Mouse (Mus musculus) kidney, embryonic 14.5 days (tissue): ENCODE measurements at regions not wholly inside any gene's neighbourhood (a gene's known extent, or its start where the extent isn't known, plus 50 kb on each side); places are given as distances from the start of the nearest gene placed in this dataset.
"Not testable (repeated sequence)": the region's sequence is repeated elsewhere in the genome, so short reads cannot be mapped to it uniquely, and the experiment has no call there.

Experiments
- ATAC-seq: fragments of 200-750 bp; cut with Nextera tagmentation; 2 replicates; pipeline ENCODE4 v1.8.0; 2017; ENCODE audit warnings: moderate number of reproducible peaks, mild to moderate bottlenecking, moderate TSS enrichment, moderate library complexity; ENCODE audit not compliant: low FRiP score, low TSS enrichment
- H3K27ac ChIP-seq: fragments of 300-500 bp; sonication (generic); 2 replicates; pipeline ENCODE4 v1.5.1; 2014; ENCODE audit warnings: low read depth, mild to moderate bottlenecking, low read length, moderate library complexity, mixed read lengths
- H3K27me3 ChIP-seq: fragments of 300-500 bp; sonication (generic); 2 replicates; pipeline ENCODE4 v1.6.1; 2014; ENCODE audit warnings: mild to moderate bottlenecking, low read length; ENCODE audit not compliant: control insufficient read depth, insufficient read depth
- H3K36me3 ChIP-seq: fragments of 300-500 bp; sonication (generic); 2 replicates; pipeline ENCODE4 v1.6.1; 2014; ENCODE audit warnings: low read length, mixed read lengths; ENCODE audit not compliant: control insufficient read depth, insufficient read depth
- H3K4me1 ChIP-seq: fragments of 300-500 bp; sonication (generic); 2 replicates; pipeline ENCODE4 v1.6.1; 2014; ENCODE audit warnings: low read length, mixed read lengths; ENCODE audit not compliant: control insufficient read depth, insufficient read depth
- H3K4me2 ChIP-seq: fragments of 300-500 bp; sonication (generic); replicated peaks from 2 replicates; pipeline ENCODE4 v1.6.1; 2014; ENCODE audit warnings: low read depth, mild to moderate bottlenecking, low read length
- H3K4me3 ChIP-seq: fragments of 300-500 bp; sonication (generic); 2 replicates; pipeline ENCODE4 v1.5.1; 2014; ENCODE audit warnings: mild to moderate bottlenecking, low read length
- H3K9ac ChIP-seq: fragments of 300-500 bp; sonication (generic); 2 replicates; pipeline ENCODE4 v1.6.1; 2014; ENCODE audit warnings: low read depth, mild to moderate bottlenecking, low read length, moderate library complexity
- H3K9me3 ChIP-seq: fragments of 300-500 bp; sonication (generic); 2 replicates; pipeline ENCODE4 v1.6.1; 2016; ENCODE audit warnings: low read length; ENCODE audit not compliant: control insufficient read depth
- WGBS: fragments of 180-500 bp; shearing (Covaris S2); extraction: QIAGEN DNeasy Blood & Tissue Kit; methylation state at CpG from one replicate; pipeline ENCODE4 v1.1.7; 2014; 5-methylcytosine and 5-hydroxymethylcytosine counted together

- not testable (repeated sequence) for H3K9me3 ChIP-seq, H3K36me3 ChIP-seq, H3K4me3 ChIP-seq, H3K4me1 ChIP-seq, H3K27me3 ChIP-seq, H3K27ac ChIP-seq, H3K4me2 ChIP-seq, H3K9ac ChIP-seq
- 50% methylated on average over 3 of the region's 3 CpGs for WGBS
- ATAC-seq, result peak; percentile 64; the same call in 1 of the 2 replicates
Observed at GRCm38 (mm10) chr2:53440301-53440700, 248.8 kb downstream of the Arl6ip6 start.

- Histone ChIP-seq H3K4me1 (no peaks in the 10 kb centered on the region), H3K4me3 (no peak overlapping the region), H3K9me3 (no peaks in the 10 kb centered on the region), H3K4me2 (no peak overlapping the region), H3K27me3 (no peaks in the 10 kb centered on the region), H3K36me3 (no peaks in the 10 kb centered on the region), H3K9ac (no peak overlapping the region), H3K27ac (no peak overlapping the region)
- ATAC-seq, result no peak
- 82% methylated on average over 3 of the region's 3 CpGs for WGBS
Observed at GRCm38 (mm10) chr2:53460265-53460664, 268.7 kb downstream of the Arl6ip6 start.

GRCm38 (mm10) chr2:53474455-53474854 lies 282.9 kb downstream of the Arl6ip6 start:
- H3K9me3 ChIP-seq, result no peaks in the 10 kb centered on the region
- H3K27me3 ChIP-seq, result no peaks in the 10 kb centered on the region
- H3K36me3 ChIP-seq, result no peaks in the 10 kb centered on the region
- H3K4me3 ChIP-seq, result no peak overlapping the region
- no peaks in the 10 kb centered on the region for H3K4me1 ChIP-seq
- H3K4me2 ChIP-seq, result no peak overlapping the region
- no peak for ATAC-seq
- WGBS, result 91% methylated on average over 4 of the region's 4 CpGs
- no peak overlapping the region for H3K27ac ChIP-seq
- H3K9ac ChIP-seq, result no peak overlapping the region

- not testable (repeated sequence) for H3K9me3 ChIP-seq, H3K4me3 ChIP-seq, H3K4me2 ChIP-seq, H3K27me3 ChIP-seq, H3K36me3 ChIP-seq, H3K27ac ChIP-seq, H3K9ac ChIP-seq, H3K4me1 ChIP-seq, ATAC-seq
- WGBS, result 86% methylated on average over 4 of the region's 4 CpGs
Observed at GRCm38 (mm10) chr2:53479051-53479450, 287.5 kb downstream of the Arl6ip6 start.

GRCm38 (mm10) chr2:53488301-53488700 lies 296.8 kb downstream of the Arl6ip6 start:
- no peaks in the 10 kb centered on the region for H3K36me3 ChIP-seq
- no peak for ATAC-seq

GRCm38 (mm10) chr2:53490805-53491585 lies 299.5 kb downstream of the Arl6ip6 start:
- Histone ChIP-seq H3K4me1 (no peaks in the 10 kb centered on the region), H3K27ac (no peak overlapping the region), H3K36me3 (no peaks in the 10 kb centered on the region), H3K9ac (no peak overlapping the region), H3K27me3 (no peaks in the 10 kb centered on the region), H3K4me3 (no peak overlapping the region), H3K4me2 (no peak overlapping the region), H3K9me3 (no peaks in the 10 kb centered on the region)
- WGBS, result 76% methylated on average over 4 of the region's 4 CpGs
- ATAC-seq, result no peak

More at GRCm38 (mm10) chr2:53488301-53488700, 296.8 kb downstream of the Arl6ip6 start:
- no peak overlapping the region for H3K9ac ChIP-seq
- H3K9me3 ChIP-seq, result no peaks in the 10 kb centered on the region
- 88% methylated on average over 1 of the region's 1 CpGs for WGBS
- H3K4me1 ChIP-seq, result no peaks in the 10 kb centered on the region
- H3K27me3 ChIP-seq, result no peaks in the 10 kb centered on the region
- H3K4me2 ChIP-seq, result no peak overlapping the region
- H3K27ac ChIP-seq, result no peak overlapping the region
- H3K4me3 ChIP-seq, result no peak overlapping the region

- Histone ChIP-seq H3K27ac (no peak overlapping the region), H3K9ac (no peak overlapping the region), H3K4me3 (no peak overlapping the region), H3K36me3 (no peaks in the 10 kb centered on the region), H3K9me3 (no peaks in the 10 kb centered on the region), H3K4me1 (no peaks in the 10 kb centered on the region), H3K4me2 (no peak overlapping the region), H3K27me3 (no peaks in the 10 kb centered on the region)
- ATAC-seq, result no peak
- WGBS, result 74% methylated on average over 2 of the region's 2 CpGs
Observed at GRCm38 (mm10) chr2:53492788-53493187, 301.3 kb downstream of the Arl6ip6 start.

- Histone ChIP-seq H3K4me3 (no peak overlapping the region), H3K9ac (no peak overlapping the region), H3K4me2 (no peak overlapping the region), H3K27me3 (no peaks in the 10 kb centered on the region), H3K4me1 (no peaks in the 10 kb centered on the region), H3K36me3 (no peaks in the 10 kb centered on the region), H3K27ac (no peak overlapping the region), H3K9me3 (no peaks in the 10 kb centered on the region)
- WGBS, result 56% methylated on average over 14 of the region's 14 CpGs
- no peak for ATAC-seq
Observed at GRCm38 (mm10) chr2:53501657-53502274, 310.2 kb downstream of the Arl6ip6 start.

- Histone ChIP-seq H3K36me3 (no peaks in the 10 kb centered on the region), H3K9me3 (no peaks in the 10 kb centered on the region), H3K27ac (no peak overlapping the region), H3K4me1 (no peaks in the 10 kb centered on the region), H3K27me3 (no peaks in the 10 kb centered on the region), H3K9ac (no peak overlapping the region), H3K4me3 (no peak overlapping the region), H3K4me2 (no peak overlapping the region)
- ATAC-seq, result no peak
- WGBS, result 70% methylated on average over 4 of the region's 4 CpGs
Observed at GRCm38 (mm10) chr2:53502275-53502667, 310.7 kb downstream of the Arl6ip6 start.
